Mouse (Mus musculus) brain, adult 2 months (tissue): ENCODE measurements around the gene Tmem191c.
"Not testable (repeated sequence)": the region's sequence is repeated elsewhere in the genome, so short reads cannot be mapped to it uniquely, and the experiment has no call there.

Experiments
- DNase-seq: peaks from one replicate; pipeline ENCODE4 v3.0.0; 2011; ENCODE audit warnings: low read depth, low spot score

Tmem191c gene

GRCm38 (mm10) chr16:17275721-17276120, at the start of gene Tmem191c:
Gene Tmem191c, plus strand, starts transcription at chr16:17276077.
- DNase-seq: no peak

- DNase-seq: no peak
These were observed 49.4 kb upstream of the Tmem191c start for GRCm38 (mm10) chr16:17226496-17226895.

GRCm38 (mm10) chr16:17231523-17231922, 44.4 kb upstream of the Tmem191c start:
- DNase-seq: not testable (repeated sequence)

GRCm38 (mm10) chr16:17232794-17233701, 42.8 kb upstream of the Tmem191c start, which contains the start of gene Hic2:
Gene Hic2, plus strand, starts transcription at chr16:17233572.
- DNase-seq: peak; percentile 96

- peak; percentile 45 for DNase-seq
These were observed 42.0 kb upstream of the Tmem191c start for GRCm38 (mm10) chr16:17233702-17234498.

GRCm38 (mm10) chr16:17234499-17234895, 41.4 kb upstream of the Tmem191c start:
- peak; percentile 63 for DNase-seq

GRCm38 (mm10) chr16:17234916-17235665, 40.8 kb upstream of the Tmem191c start:
- DNase-seq: peak; percentile 87

- DNase-seq: no peak
These were observed 38.2 kb upstream of the Tmem191c start for GRCm38 (mm10) chr16:17237634-17238033.

- DNase-seq: no peak
These were observed 36.5 kb upstream of the Tmem191c start for GRCm38 (mm10) chr16:17239409-17239808.

- no peak for DNase-seq
These were observed 32.1 kb upstream of the Tmem191c start for GRCm38 (mm10) chr16:17243731-17244130.

- DNase-seq: no peak
These were observed 30.9 kb upstream of the Tmem191c start for GRCm38 (mm10) chr16:17244996-17245395.

- DNase-seq: peak; percentile 47
These were observed 28.1 kb upstream of the Tmem191c start for GRCm38 (mm10) chr16:17247727-17248126.

- DNase-seq: no peak
These were observed 26.7 kb upstream of the Tmem191c start for GRCm38 (mm10) chr16:17249135-17249534.

GRCm38 (mm10) chr16:17251539-17251938, 24.3 kb upstream of the Tmem191c start:
- DNase-seq: peak; percentile 69

GRCm38 (mm10) chr16:17252086-17252726, 23.7 kb upstream of the Tmem191c start:
- DNase-seq: no peak

- no peak for DNase-seq
These were observed 23.0 kb upstream of the Tmem191c start for GRCm38 (mm10) chr16:17252841-17253240.

- no peak for DNase-seq
These were observed 21.8 kb upstream of the Tmem191c start for GRCm38 (mm10) chr16:17254005-17254597.

- no peak for DNase-seq
These were observed 20.6 kb upstream of the Tmem191c start for GRCm38 (mm10) chr16:17255270-17255669.

GRCm38 (mm10) chr16:17257359-17257821, 18.5 kb upstream of the Tmem191c start:
- no peak for DNase-seq

GRCm38 (mm10) chr16:17258917-17259316, 17.0 kb upstream of the Tmem191c start:
- no peak for DNase-seq

- no peak for DNase-seq
These were observed 14.5 kb upstream of the Tmem191c start for GRCm38 (mm10) chr16:17261341-17261740.
